Mouse (Mus musculus) kidney, embryonic 15.5 days (tissue): Measurements from ENCODE around the gene Prm2. TPM values are rescaled to one million over a fixed set of nuclear protein-coding genes. Genes with fewer than 3 reads are reported as not detected.

ENCODE experiments used
- ATAC-seq: fragments of 200-750 bp; cut with Nextera tagmentation; replicated peaks from 2 replicates; pipeline ENCODE4 v1.8.0; 2017; ENCODE audit warnings: moderate TSS enrichment; ENCODE audit not compliant: low FRiP score
- H3K27ac ChIP-seq: fragments of 300-500 bp; sonication (generic); 2 replicates; pipeline ENCODE4 v1.5.1; 2015; ENCODE audit warnings: mild to moderate bottlenecking, inconsistent platforms
- H3K27me3 ChIP-seq: fragments of 300-500 bp; sonication (generic); 2 replicates; pipeline ENCODE4 v1.6.1; 2015; ENCODE audit warnings: inconsistent platforms
- H3K36me3 ChIP-seq: fragments of 300-500 bp; sonication (generic); 2 replicates; pipeline ENCODE4 v1.6.1; 2015; ENCODE audit warnings: inconsistent platforms
- H3K4me1 ChIP-seq: fragments of 300-500 bp; sonication (generic); 2 replicates; pipeline ENCODE4 v1.6.1; 2015; ENCODE audit warnings: inconsistent platforms
- H3K4me2 ChIP-seq: fragments of 300-500 bp; sonication (generic); 2 replicates; pipeline ENCODE4 v1.6.1; 2015; ENCODE audit warnings: moderate library complexity, mild to moderate bottlenecking, inconsistent platforms
- H3K4me3 ChIP-seq: fragments of 300-500 bp; sonication (generic); replicated peaks from 2 replicates; pipeline ENCODE4 v1.5.1; 2015; ENCODE audit warnings: mild to moderate bottlenecking, inconsistent platforms
- H3K9ac ChIP-seq: fragments of 300-500 bp; sonication (generic); 2 replicates; pipeline ENCODE4 v1.6.1; 2015; ENCODE audit warnings: mild to moderate bottlenecking, inconsistent platforms
- H3K9me3 ChIP-seq: fragments of 300-500 bp; sonication (generic); replicated peaks from 2 replicates; pipeline ENCODE4 v1.6.1; 2016; ENCODE audit warnings: inconsistent platforms
- WGBS: fragments of 180-500 bp; shearing (Covaris S2); methylation state at CpG from one replicate; pipeline ENCODE4 v1.1.7; 2015; ENCODE audit warnings: mixed read lengths; 5-methylcytosine and 5-hydroxymethylcytosine counted together
- polyA plus RNA-seq: library from polyadenylated mRNA; unstranded; fragments of >200 nt; fragmentation: Nextera tagmentation; extraction: Ambion mirVana; gene quantifications from 2 replicates; pipeline ENCODE4 v1.2.1, GENCODE M21; 2015

The Prm2 gene
- polyA plus RNA-seq, 1 experiment from 2014 or later, result not detected

- Histone ChIP-seq H3K4me3 (no peak overlapping the region), H3K4me2 (no peak overlapping the region), H3K36me3 (no peaks in the 10 kb centered on the region), H3K9ac (no peak overlapping the region), H3K4me1 (0 out of 2 replicates have a peak, but pooled peaks cover 6% of the 10 kb centered on the region), H3K27ac (no peak overlapping the region), H3K27me3 (no peaks in the 10 kb centered on the region), H3K9me3 (no peaks in the 10 kb centered on the region)
- ATAC-seq, result no peak
- WGBS, result 61% methylated on average over 4 of the region's 4 CpGs
Measured at GRCm38 (mm10) chr16:10828461-10828805, 32.5 kb upstream of the Prm2 start.

- no peak overlapping the region for H3K9ac ChIP-seq
- no peak for ATAC-seq
- no peak overlapping the region for H3K27ac ChIP-seq
- no peaks in the 10 kb centered on the region for H3K27me3 ChIP-seq
- H3K4me3 ChIP-seq, result no peak overlapping the region
- no peak overlapping the region for H3K4me2 ChIP-seq
- H3K36me3 ChIP-seq, result no peaks in the 10 kb centered on the region
- no peaks in the 10 kb centered on the region for H3K9me3 ChIP-seq
- H3K4me1 ChIP-seq, result 0 out of 2 replicates have a peak, but pooled peaks cover 6% of the 10 kb centered on the region
- WGBS, result 78% methylated on average over 7 of the region's 7 CpGs
Measured at GRCm38 (mm10) chr16:10827766-10828460, 32.0 kb upstream of the Prm2 start.

GRCm38 (mm10) chr16:10827269-10827668 is 31.3 kb upstream of the Prm2 start:
- no peak for ATAC-seq

GRCm38 (mm10) chr16:10825840-10826239 is 29.9 kb upstream of the Prm2 start:
- H3K27me3 ChIP-seq, result no peaks in the 10 kb centered on the region
- no peaks in the 10 kb centered on the region for H3K9me3 ChIP-seq
- no peak for ATAC-seq
- no peak overlapping the region for H3K4me3 ChIP-seq
- H3K4me2 ChIP-seq, result no peak overlapping the region
- no peak overlapping the region for H3K27ac ChIP-seq
- H3K4me1 ChIP-seq, result peaks cover 14% of the 10 kb centered on the region
- no peak overlapping the region for H3K9ac ChIP-seq
- no peaks in the 10 kb centered on the region for H3K36me3 ChIP-seq
- 82% methylated on average over 4 of the region's 4 CpGs for WGBS

More at GRCm38 (mm10) chr16:10827269-10827668, 31.3 kb upstream of the Prm2 start:
- no peaks in the 10 kb centered on the region for H3K9me3 ChIP-seq
- H3K4me2 ChIP-seq, result no peak overlapping the region
- H3K27ac ChIP-seq, result no peak overlapping the region
- WGBS, result 88% methylated on average over 9 of the region's 9 CpGs
- no peaks in the 10 kb centered on the region for H3K27me3 ChIP-seq
- H3K36me3 ChIP-seq, result no peaks in the 10 kb centered on the region
- H3K4me3 ChIP-seq, result no peak overlapping the region
- no peak overlapping the region for H3K9ac ChIP-seq
- H3K4me1 ChIP-seq, result 0 out of 2 replicates have a peak, but pooled peaks cover 6% of the 10 kb centered on the region

- Histone ChIP-seq H3K27me3 (no peaks in the 10 kb centered on the region), H3K9ac (no peak overlapping the region), H3K27ac (no peak overlapping the region), H3K36me3 (no peaks in the 10 kb centered on the region), H3K4me3 (no peak overlapping the region), H3K4me2 (no peak overlapping the region), H3K4me1 (peaks cover 18% of the 10 kb centered on the region), H3K9me3 (no peaks in the 10 kb centered on the region)
- 81% methylated on average over 1 of the region's 1 CpGs for WGBS
- no peak for ATAC-seq
Measured at GRCm38 (mm10) chr16:10824536-10824935, 28.6 kb upstream of the Prm2 start.

GRCm38 (mm10) chr16:10821387-10821786 is 25.5 kb upstream of the Prm2 start:
- H3K36me3 ChIP-seq, result no peaks in the 10 kb centered on the region
- peaks cover 15% of the 10 kb centered on the region for H3K4me1 ChIP-seq
- H3K4me3 ChIP-seq, result no peak overlapping the region
- no peak overlapping the region for H3K4me2 ChIP-seq
- H3K27me3 ChIP-seq, result no peaks in the 10 kb centered on the region
- H3K9ac ChIP-seq, result no peak overlapping the region
- no peaks in the 10 kb centered on the region for H3K9me3 ChIP-seq
- peak; percentile 81 for ATAC-seq
- WGBS, result 30% methylated on average over 4 of the region's 4 CpGs
- H3K27ac ChIP-seq, result peak overlapping the region; percentile 59

- Histone ChIP-seq H3K4me2 (no peak overlapping the region), H3K9ac (no peak overlapping the region), H3K27ac (no peak overlapping the region), H3K27me3 (no peaks in the 10 kb centered on the region), H3K4me3 (no peak overlapping the region), H3K4me1 (peaks cover 14% of the 10 kb centered on the region), H3K36me3 (no peaks in the 10 kb centered on the region), H3K9me3 (no peaks in the 10 kb centered on the region)
- WGBS, result 67% methylated on average over 3 of the region's 3 CpGs
- ATAC-seq, result no peak
Measured at GRCm38 (mm10) chr16:10819966-10820365, 24.0 kb upstream of the Prm2 start.

GRCm38 (mm10) chr16:10818579-10819135 is 22.7 kb upstream of the Prm2 start:
- H3K4me3 ChIP-seq, result no peak overlapping the region
- no peak overlapping the region for H3K4me2 ChIP-seq
- no peaks in the 10 kb centered on the region for H3K36me3 ChIP-seq
- H3K27me3 ChIP-seq, result no peaks in the 10 kb centered on the region
- H3K27ac ChIP-seq, result no peak overlapping the region
- peaks cover 19% of the 10 kb centered on the region for H3K4me1 ChIP-seq
- no peak overlapping the region for H3K9ac ChIP-seq
- ATAC-seq, result no peak
- H3K9me3 ChIP-seq, result no peaks in the 10 kb centered on the region
- 84% methylated on average over 4 of the region's 4 CpGs for WGBS

- Histone ChIP-seq H3K4me1 (0 out of 2 replicates have a peak, but pooled peaks cover 7% of the 10 kb centered on the region), H3K4me3 (no peak overlapping the region), H3K27ac (no peak overlapping the region), H3K9ac (no peak overlapping the region), H3K9me3 (no peaks in the 10 kb centered on the region), H3K27me3 (no peaks in the 10 kb centered on the region), H3K36me3 (no peaks in the 10 kb centered on the region), H3K4me2 (no peak overlapping the region)
- WGBS, result 55% methylated on average over 4 of the region's 4 CpGs
- ATAC-seq, result peak; percentile 29; the same call in 1 of the 2 replicates
Measured at GRCm38 (mm10) chr16:10814864-10815263, 18.9 kb upstream of the Prm2 start.

- no peak overlapping the region for H3K9ac ChIP-seq
- no peak overlapping the region for H3K4me3 ChIP-seq
- no peak overlapping the region for H3K4me2 ChIP-seq
- no peaks in the 10 kb centered on the region for H3K27me3 ChIP-seq
- 0 out of 2 replicates have a peak, but pooled peaks cover 7% of the 10 kb centered on the region for H3K4me1 ChIP-seq
- WGBS, result 83% methylated on average over 4 of the region's 4 CpGs
- ATAC-seq, result no peak
- no peaks in the 10 kb centered on the region for H3K9me3 ChIP-seq
- H3K36me3 ChIP-seq, result no peaks in the 10 kb centered on the region
- H3K27ac ChIP-seq, result no peak overlapping the region
Measured at GRCm38 (mm10) chr16:10813726-10814125, 17.8 kb upstream of the Prm2 start.

- no peak within 1 kb of the TSS for H3K4me2 ChIP-seq
- H3K27me3 ChIP-seq, result no peaks in the 10 kb centered on the region
- H3K27ac ChIP-seq, result no peak within 1 kb of the TSS
- H3K4me3 ChIP-seq, result no peak within 1 kb of the TSS
- ATAC-seq, result no peak
- no peaks in the 10 kb centered on the region for H3K36me3 ChIP-seq
- no peaks in the 10 kb centered on the region for H3K9me3 ChIP-seq
- no peak within 1 kb of the TSS for H3K9ac ChIP-seq
- WGBS, result 82% methylated on average over 2 of the region's 2 CpGs
- 0 out of 2 replicates have a peak, but pooled peaks cover 7% of the 10 kb centered on the region for H3K4me1 ChIP-seq
Measured at GRCm38 (mm10) chr16:10812865-10813371, 17.0 kb upstream of the Prm2 start, which contains the start of gene Gm11172. TSS of gene Gm11172 (plus strand) at chr16:10812915.

- Histone ChIP-seq H3K9me3 (no peaks in the 10 kb centered on the region), H3K4me1 (0 out of 2 replicates have a peak, but pooled peaks cover 7% of the 10 kb centered on the region), H3K4me3 (no peak overlapping the region), H3K9ac (no peak overlapping the region), H3K27me3 (no peaks in the 10 kb centered on the region), H3K36me3 (no peaks in the 10 kb centered on the region), H3K4me2 (no peak overlapping the region), H3K27ac (no peak overlapping the region)
- no peak for ATAC-seq
- 88% methylated on average over 1 of the region's 1 CpGs for WGBS
Measured at GRCm38 (mm10) chr16:10810376-10810775, 14.4 kb upstream of the Prm2 start.
